Mouse (Mus musculus) liver, embryonic 15.5 days (tissue): ENCODE data around the gene Cdc14a. TPM values are rescaled to one million over a fixed set of nuclear protein-coding genes. Genes with fewer than 3 reads are reported as not detected.

Experiments used
- ATAC-seq: fragments of 200-750 bp; cut with Nextera tagmentation; 2 replicates; pipeline ENCODE4 v1.8.0; 2017; ENCODE audit warnings: moderate number of reproducible peaks, mild to moderate bottlenecking, moderate library complexity; ENCODE audit not compliant: insufficient read depth
- H3K27ac ChIP-seq: fragments of 300-500 bp; sonication (generic); replicated peaks from 2 replicates; pipeline ENCODE4 v1.5.1; 2015; ENCODE audit warnings: mild to moderate bottlenecking, inconsistent platforms
- H3K27me3 ChIP-seq: fragments of 300-500 bp; sonication (generic); 2 replicates; pipeline ENCODE4 v1.6.1; 2015; ENCODE audit warnings: mild to moderate bottlenecking, inconsistent platforms
- H3K36me3 ChIP-seq: fragments of 300-500 bp; sonication (generic); replicated peaks from 2 replicates; pipeline ENCODE4 v1.6.1; 2015; ENCODE audit warnings: moderate library complexity, mild to moderate bottlenecking, inconsistent platforms
- H3K4me1 ChIP-seq: fragments of 300-500 bp; sonication (generic); replicated peaks from 2 replicates; pipeline ENCODE4 v1.6.1; 2015; ENCODE audit warnings: inconsistent platforms
- H3K4me2 ChIP-seq: fragments of 300-500 bp; sonication (generic); 2 replicates; pipeline ENCODE4 v1.6.1; 2015; ENCODE audit warnings: moderate library complexity, mild to moderate bottlenecking, inconsistent platforms
- H3K4me3 ChIP-seq: fragments of 300-500 bp; sonication (generic); replicated peaks from 2 replicates; pipeline ENCODE4 v1.5.1; 2015; ENCODE audit warnings: mild to moderate bottlenecking, inconsistent platforms
- H3K9ac ChIP-seq: fragments of 300-500 bp; sonication (generic); 2 replicates; pipeline ENCODE4 v1.6.1; 2015; ENCODE audit warnings: moderate library complexity, mild to moderate bottlenecking, inconsistent platforms
- H3K9me3 ChIP-seq: fragments of 300-500 bp; sonication (generic); replicated peaks from 2 replicates; pipeline ENCODE4 v1.6.1; 2016; ENCODE audit warnings: inconsistent platforms
- WGBS: fragments of 180-500 bp; shearing (Covaris S2); methylation state at CpG from one replicate; pipeline ENCODE4 v1.1.7; 2015; ENCODE audit warnings: mixed read lengths; ENCODE audit not compliant: insufficient replicate concordance; 5-methylcytosine and 5-hydroxymethylcytosine counted together
- polyA plus RNA-seq: library from polyadenylated mRNA; unstranded; fragments of >200 nt; fragmentation: Nextera tagmentation; extraction: Ambion mirVana; gene quantifications from 2 replicates; pipeline ENCODE4 v1.2.1, GENCODE M21; 2015

Cdc14a gene
- polyA plus RNA-seq, 1 experiment from 2014 or later: 2.1 TPM

DNA sequence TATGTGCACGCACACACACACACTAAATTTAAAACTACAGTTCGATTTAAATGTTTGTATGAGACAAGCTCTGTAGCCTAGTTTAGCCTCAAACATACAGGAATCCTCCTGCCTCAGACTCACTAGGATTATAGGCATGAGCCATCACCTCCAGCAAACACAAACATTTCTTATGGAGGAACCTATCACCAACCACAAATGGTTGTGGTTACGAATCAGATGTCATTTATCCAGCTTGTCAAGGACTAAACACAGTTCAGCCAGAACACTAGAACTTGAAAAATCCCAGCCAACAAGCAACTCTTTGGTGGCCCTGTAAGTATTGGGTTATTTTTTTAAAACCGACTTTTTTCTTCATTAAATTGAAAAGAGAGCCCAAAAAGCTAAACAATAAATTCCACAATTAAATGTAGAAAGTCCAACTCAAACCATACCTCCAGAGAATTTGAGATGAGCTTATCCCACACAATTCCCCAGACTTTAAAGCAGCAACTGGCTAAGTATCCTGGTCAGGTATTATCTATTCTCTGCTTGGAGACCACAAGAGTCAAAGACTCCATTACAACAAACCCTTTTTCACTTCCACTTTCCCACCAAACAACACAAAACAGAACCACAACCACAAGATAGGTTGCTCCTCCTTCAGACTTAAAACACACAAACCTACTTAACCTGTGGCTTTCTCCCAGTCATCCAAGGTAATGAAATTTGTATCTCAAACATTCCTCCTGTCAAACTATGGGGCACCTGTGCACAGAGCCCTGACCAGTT is 10.7 kb downstream of the Cdc14a start:
- ATAC-seq: no peak

DNA sequence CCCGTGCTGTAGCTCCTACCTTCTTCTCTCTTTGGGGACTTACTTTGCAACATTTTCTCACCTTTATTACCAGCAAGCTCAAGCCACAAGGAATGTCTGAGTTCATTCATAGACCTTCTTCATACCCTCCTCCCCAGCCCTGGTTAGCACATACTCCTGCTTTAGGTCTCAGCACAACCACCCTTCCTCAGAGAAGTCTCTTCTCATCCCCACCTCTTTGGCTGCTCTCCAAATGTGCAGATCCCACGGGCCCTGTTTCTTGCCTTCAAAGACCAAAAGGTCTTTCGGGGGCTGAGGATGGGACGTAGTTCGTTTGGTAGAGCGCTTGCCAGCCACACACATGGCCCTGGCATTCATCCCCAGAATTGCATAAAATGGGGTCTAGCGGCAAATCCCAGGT is 13.8 kb downstream of the Cdc14a start:
- no peak overlapping the region for H3K4me2 ChIP-seq
- H3K4me3 ChIP-seq: no peak overlapping the region
- WGBS: 72% methylated on average over 7 of the region's 7 CpGs
- H3K9ac ChIP-seq: no peak overlapping the region
- no peaks in the 10 kb centered on the region; the same call in 1 of the 2 replicates for H3K36me3 ChIP-seq
- no peaks in the 10 kb centered on the region for H3K9me3 ChIP-seq
- no peaks in the 10 kb centered on the region for H3K27me3 ChIP-seq
- ATAC-seq: no peak
- 0 out of 2 replicates have a peak, but pooled peaks cover 6% of the 10 kb centered on the region for H3K4me1 ChIP-seq
- no peak overlapping the region for H3K27ac ChIP-seq

More for the DNA sequence above, 10.7 kb downstream of the Cdc14a start:
- WGBS: 56% methylated on average over 4 of the region's 4 CpGs
- H3K4me2 ChIP-seq: no peak overlapping the region
- H3K27ac ChIP-seq: no peak overlapping the region
- no peak overlapping the region for H3K4me3 ChIP-seq
- no peak overlapping the region for H3K9ac ChIP-seq
- peaks cover 4% of the 10 kb centered on the region; the same call in 1 of the 2 replicates for H3K36me3 ChIP-seq
- H3K9me3 ChIP-seq: no peaks in the 10 kb centered on the region
- H3K4me1 ChIP-seq: 0 out of 2 replicates have a peak, but pooled peaks cover 6% of the 10 kb centered on the region
- no peaks in the 10 kb centered on the region for H3K27me3 ChIP-seq

GRCm38 (mm10) chr3:116409486-116409885 is 14.3 kb downstream of the Cdc14a start:
- H3K4me2 ChIP-seq: no peak overlapping the region
- no peak overlapping the region for H3K9ac ChIP-seq
- 74% methylated on average over 8 of the region's 8 CpGs for WGBS
- no peak overlapping the region for H3K4me3 ChIP-seq
- no peaks in the 10 kb centered on the region for H3K9me3 ChIP-seq
- no peaks in the 10 kb centered on the region for H3K27me3 ChIP-seq
- 0 out of 2 replicates have a peak, but pooled peaks cover 6% of the 10 kb centered on the region for H3K4me1 ChIP-seq
- no peak for ATAC-seq
- no peak overlapping the region for H3K27ac ChIP-seq
- H3K36me3 ChIP-seq: no peaks in the 10 kb centered on the region; the same call in 1 of the 2 replicates

GRCm38 (mm10) chr3:116408856-116409255 is 15.0 kb downstream of the Cdc14a start:
- H3K27ac ChIP-seq: no peak overlapping the region
- H3K4me3 ChIP-seq: no peak overlapping the region
- WGBS: 83% methylated on average over 10 of the region's 10 CpGs
- H3K9ac ChIP-seq: no peak overlapping the region
- ATAC-seq: no peak
- H3K4me2 ChIP-seq: no peak overlapping the region
- no peaks in the 10 kb centered on the region for H3K27me3 ChIP-seq
- no peaks in the 10 kb centered on the region for H3K9me3 ChIP-seq
- H3K36me3 ChIP-seq: no peaks in the 10 kb centered on the region; the same call in 1 of the 2 replicates
- H3K4me1 ChIP-seq: 0 out of 2 replicates have a peak, but pooled peaks cover 6% of the 10 kb centered on the region

- Histone ChIP-seq H3K27me3 (no peaks in the 10 kb centered on the region), H3K4me1 (peaks cover 6% of the 10 kb centered on the region; the same call in 1 of the 2 replicates), H3K27ac (no peak overlapping the region), H3K4me2 (no peak overlapping the region), H3K9me3 (no peaks in the 10 kb centered on the region), H3K36me3 (no peaks in the 10 kb centered on the region; the same call in 1 of the 2 replicates), H3K9ac (no peak overlapping the region), H3K4me3 (no peak overlapping the region)
- no peak for ATAC-seq
- 71% methylated on average over 9 of the region's 9 CpGs for WGBS
These were observed 18.3 kb downstream of the Cdc14a start for GRCm38 (mm10) chr3:116405516-116405915.

DNA sequence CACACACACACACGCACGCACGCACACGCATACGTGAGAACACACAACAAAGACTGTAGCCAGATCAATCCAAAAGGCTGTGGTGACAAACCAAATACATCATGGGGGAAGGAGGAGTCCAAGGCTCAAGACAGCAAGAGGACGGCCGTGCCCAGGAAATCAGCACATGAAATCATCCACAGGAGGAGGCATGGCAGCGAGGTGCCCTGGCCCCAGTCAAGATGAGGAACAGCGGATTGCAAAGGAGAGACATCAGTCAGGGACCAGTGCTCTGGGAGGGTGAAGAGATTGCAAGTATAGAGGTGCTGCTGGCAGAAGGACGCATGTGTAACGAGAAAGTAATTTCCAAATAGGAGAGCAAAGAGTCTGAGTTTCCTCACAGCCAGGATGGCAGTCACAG is 22.4 kb downstream of the Cdc14a start:
- Histone ChIP-seq H3K27ac (no peak overlapping the region), H3K9ac (no peak overlapping the region), H3K4me2 (no peak overlapping the region), H3K9me3 (no peaks in the 10 kb centered on the region), H3K4me3 (no peak overlapping the region), H3K27me3 (no peaks in the 10 kb centered on the region), H3K4me1 (peaks cover 7% of the 10 kb centered on the region; the same call in 1 of the 2 replicates), H3K36me3 (no peaks in the 10 kb centered on the region)
- no peak for ATAC-seq
- 84% methylated on average over 11 of the region's 11 CpGs for WGBS

DNA sequence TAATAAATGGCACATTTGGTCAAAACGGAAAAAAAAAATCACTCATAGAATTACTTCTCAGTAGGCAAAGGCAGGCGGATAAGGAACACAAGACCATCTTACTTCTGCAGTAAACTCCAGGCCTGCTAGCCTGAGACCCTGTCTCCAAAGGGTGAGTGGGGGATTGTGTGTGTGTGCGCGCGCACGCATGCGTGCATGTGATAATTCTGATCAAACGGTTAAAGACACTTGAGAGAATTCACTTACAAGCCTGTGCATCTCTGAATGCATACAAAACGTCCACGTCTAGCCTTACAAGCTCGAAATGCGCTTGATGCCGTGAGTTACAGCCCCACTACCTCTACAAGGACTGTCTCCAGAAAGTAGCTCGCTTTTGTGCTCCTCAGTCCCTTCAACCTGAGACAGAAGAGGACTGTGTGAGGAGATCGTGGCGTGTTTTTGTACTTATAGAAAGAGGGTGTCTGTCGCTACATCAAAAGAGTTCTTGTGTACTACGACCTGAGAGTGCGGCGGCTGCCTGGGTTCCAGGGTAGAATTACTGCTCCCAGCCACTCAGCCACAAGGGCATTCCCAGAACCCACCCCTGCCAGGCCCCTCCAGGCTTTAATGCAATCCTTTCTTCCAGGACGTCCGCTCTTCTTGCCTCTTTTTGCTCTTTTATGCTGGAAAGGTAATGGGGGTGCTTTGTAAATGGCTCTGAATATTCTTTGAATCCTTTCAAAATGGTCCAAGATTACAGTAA is 24.3 kb downstream of the Cdc14a start:
- no peak overlapping the region for H3K27ac ChIP-seq
- no peak overlapping the region for H3K9ac ChIP-seq
- no peaks in the 10 kb centered on the region for H3K9me3 ChIP-seq
- 81% methylated on average over 22 of the region's 22 CpGs for WGBS
- no peak overlapping the region for H3K4me3 ChIP-seq
- H3K4me1 ChIP-seq: peaks cover 10% of the 10 kb centered on the region; the same call in 1 of the 2 replicates
- ATAC-seq: no peak
- no peak overlapping the region for H3K4me2 ChIP-seq
- H3K36me3 ChIP-seq: no peaks in the 10 kb centered on the region
- no peaks in the 10 kb centered on the region for H3K27me3 ChIP-seq

DNA sequence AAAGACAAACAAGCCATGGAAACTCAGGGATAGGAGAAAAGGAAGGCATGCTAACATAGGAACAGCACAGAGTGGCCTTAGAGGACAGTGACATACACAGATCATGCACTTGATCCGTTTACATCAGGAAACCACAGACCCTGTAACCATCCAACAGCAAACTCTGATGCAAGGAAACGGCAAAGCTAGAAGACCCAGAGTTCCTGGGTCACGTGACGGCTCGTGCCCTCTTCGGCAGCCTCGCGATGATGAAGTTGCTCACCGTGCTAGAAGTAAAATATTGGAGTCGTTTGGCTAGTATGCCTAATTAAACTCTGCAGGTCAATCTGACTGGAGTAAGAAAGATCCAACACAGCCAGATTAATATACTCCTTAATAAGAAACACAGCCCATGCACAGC is 25.3 kb downstream of the Cdc14a start:
- Histone ChIP-seq H3K4me1 (peaks cover 10% of the 10 kb centered on the region; the same call in 1 of the 2 replicates), H3K36me3 (no peaks in the 10 kb centered on the region), H3K4me2 (peak overlapping the region; percentile 35; the same call in 1 of the 2 replicates), H3K9me3 (no peaks in the 10 kb centered on the region), H3K27me3 (no peaks in the 10 kb centered on the region), H3K27ac (no peak overlapping the region), H3K9ac (no peak overlapping the region), H3K4me3 (no peak overlapping the region)
- WGBS: 33% methylated on average over 10 of the region's 10 CpGs
- ATAC-seq: no peak

GRCm38 (mm10) chr3:116397976-116398375 is 25.9 kb downstream of the Cdc14a start:
- no peaks in the 10 kb centered on the region for H3K27me3 ChIP-seq
- no peak for ATAC-seq
- H3K9me3 ChIP-seq: no peaks in the 10 kb centered on the region
- H3K9ac ChIP-seq: no peak overlapping the region
- no peaks in the 10 kb centered on the region for H3K36me3 ChIP-seq
- H3K4me2 ChIP-seq: no peak overlapping the region
- peaks cover 10% of the 10 kb centered on the region; the same call in 1 of the 2 replicates for H3K4me1 ChIP-seq
- 80% methylated on average over 7 of the region's 7 CpGs for WGBS
- H3K4me3 ChIP-seq: no peak overlapping the region
- H3K27ac ChIP-seq: no peak overlapping the region

GRCm38 (mm10) chr3:116397341-116397740 is 26.5 kb downstream of the Cdc14a start:
- Histone ChIP-seq H3K4me3 (no peak overlapping the region), H3K4me1 (peaks cover 10% of the 10 kb centered on the region; the same call in 1 of the 2 replicates), H3K9me3 (no peaks in the 10 kb centered on the region), H3K9ac (no peak overlapping the region), H3K27ac (no peak overlapping the region), H3K27me3 (no peaks in the 10 kb centered on the region), H3K36me3 (no peaks in the 10 kb centered on the region), H3K4me2 (no peak overlapping the region)
- ATAC-seq: no peak
- WGBS: 83% methylated on average over 6 of the region's 6 CpGs

- 65% methylated on average over 3 of the region's 3 CpGs for WGBS
- H3K4me1 ChIP-seq: peaks cover 11% of the 10 kb centered on the region
- no peak overlapping the region for H3K4me2 ChIP-seq
- H3K9ac ChIP-seq: no peak overlapping the region
- no peak overlapping the region for H3K27ac ChIP-seq
- ATAC-seq: no peak
- no peaks in the 10 kb centered on the region for H3K27me3 ChIP-seq
- no peak overlapping the region for H3K4me3 ChIP-seq
- no peaks in the 10 kb centered on the region for H3K9me3 ChIP-seq
- H3K36me3 ChIP-seq: no peaks in the 10 kb centered on the region
These were observed 27.3 kb downstream of the Cdc14a start for GRCm38 (mm10) chr3:116396571-116396970.
